Mouse (Mus musculus): ENCODE measurements around the gene Rtn4r.

Gene Rtn4r

GRCm38 (mm10) chr16:18124626-18125025 is 2.8 kb upstream of the Rtn4r start:
- DNase-seq (ENCODE audit: low spot score): no peak

- DNase-seq (ENCODE audit: low spot score): no peak
Observed at GRCm38 (mm10) chr16:18125131-18125530, 2.3 kb upstream of the Rtn4r start.

DNA sequence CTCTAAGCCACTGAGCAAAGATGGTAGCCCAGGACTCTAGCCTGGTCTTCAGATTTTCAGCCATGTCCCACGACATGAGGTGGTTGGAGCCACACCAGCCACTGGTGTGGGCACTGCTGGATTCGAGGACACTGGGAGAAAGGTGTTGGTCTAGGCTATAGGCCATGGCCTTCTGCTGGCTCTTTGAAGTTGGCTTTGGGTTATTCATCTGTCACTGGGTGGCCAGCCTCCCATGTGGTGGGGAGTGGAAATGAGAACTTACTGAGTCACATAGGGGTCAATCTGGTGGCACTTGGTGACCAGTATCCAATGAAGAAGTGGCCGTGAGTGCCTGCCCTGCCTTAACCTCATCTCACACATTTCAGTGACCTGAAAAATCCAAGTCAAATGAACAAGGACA is 1.2 kb upstream of the Rtn4r start:
- DNase-seq (ENCODE audit: low spot score): no peak

- DNase-seq (ENCODE audit: low spot score): no peak
Observed at GRCm38 (mm10) chr16:18127871-18128563, 575 bp downstream of the Rtn4r start.

DNA sequence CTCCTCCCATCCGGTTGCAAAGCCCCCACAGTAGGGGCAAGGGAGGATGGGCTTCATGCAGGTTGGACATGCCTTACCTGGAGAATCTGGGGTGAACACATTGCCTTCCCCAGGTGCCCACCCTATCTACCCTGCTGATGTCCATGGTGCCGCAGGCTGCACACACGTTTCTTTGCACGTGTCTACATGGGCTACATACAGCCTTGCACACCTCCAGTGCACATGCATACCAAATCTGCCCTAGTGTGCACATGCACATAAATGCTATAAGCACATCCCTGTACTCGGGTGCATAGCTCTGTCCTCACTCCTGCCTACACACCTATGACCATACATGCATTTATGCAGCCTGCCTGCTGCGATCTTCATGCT is 1.1 kb downstream of the Rtn4r start:
- DNase-seq (ENCODE audit: low spot score): no peak

DNA sequence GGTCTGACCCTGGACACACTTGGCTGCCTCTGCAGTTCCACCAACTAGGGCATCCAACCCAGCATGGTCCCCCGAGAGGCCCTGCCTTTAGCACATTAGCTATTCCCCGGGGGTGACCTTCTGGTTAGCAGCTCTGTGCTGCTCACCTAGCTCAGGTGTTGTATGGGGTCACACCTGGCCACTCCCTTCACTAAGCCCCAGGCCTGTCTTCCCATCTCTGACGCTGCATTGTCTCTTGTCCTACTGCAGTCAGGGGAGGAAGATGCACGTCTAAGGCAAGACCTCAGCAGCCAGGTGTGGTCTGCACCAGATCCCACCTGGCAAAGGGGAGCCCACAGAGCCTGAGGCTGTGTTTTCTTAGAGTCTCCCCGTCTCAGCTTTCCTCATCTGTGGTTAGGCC is 2.0 kb downstream of the Rtn4r start:
- DNase-seq (ENCODE audit: low spot score): no peak

DNA sequence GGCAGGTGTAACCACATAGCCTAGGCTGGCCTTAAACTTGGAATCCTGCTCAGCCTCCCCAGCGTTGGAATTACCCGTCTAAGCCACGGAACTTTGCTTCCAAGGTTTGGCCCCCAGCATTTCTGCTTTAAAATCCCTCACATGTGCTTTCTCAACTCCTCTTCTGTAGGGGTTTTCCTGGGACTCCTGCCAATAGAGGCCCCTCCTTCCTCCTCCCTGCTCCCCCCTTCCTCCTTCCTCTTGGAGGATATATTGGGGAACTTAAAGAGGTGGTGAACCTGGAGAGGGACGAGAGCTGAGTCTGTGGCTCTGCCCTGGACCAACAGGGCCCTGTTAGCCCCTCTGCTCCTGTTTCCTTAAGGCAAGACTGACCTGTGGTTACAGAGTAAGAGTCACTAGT is 2.8 kb downstream of the Rtn4r start:
- DNase-seq (ENCODE audit: low spot score): no peak

GRCm38 (mm10) chr16:18130705-18131104 is 3.3 kb downstream of the Rtn4r start:
- DNase-seq (ENCODE audit: low spot score): no peak

- no peak for DNase-seq (ENCODE audit: low spot score)
Observed at GRCm38 (mm10) chr16:18131245-18131939, 4.0 kb downstream of the Rtn4r start.

GRCm38 (mm10) chr16:18132026-18132425 is 4.6 kb downstream of the Rtn4r start:
- no peak for DNase-seq (ENCODE audit: low spot score)

DNA sequence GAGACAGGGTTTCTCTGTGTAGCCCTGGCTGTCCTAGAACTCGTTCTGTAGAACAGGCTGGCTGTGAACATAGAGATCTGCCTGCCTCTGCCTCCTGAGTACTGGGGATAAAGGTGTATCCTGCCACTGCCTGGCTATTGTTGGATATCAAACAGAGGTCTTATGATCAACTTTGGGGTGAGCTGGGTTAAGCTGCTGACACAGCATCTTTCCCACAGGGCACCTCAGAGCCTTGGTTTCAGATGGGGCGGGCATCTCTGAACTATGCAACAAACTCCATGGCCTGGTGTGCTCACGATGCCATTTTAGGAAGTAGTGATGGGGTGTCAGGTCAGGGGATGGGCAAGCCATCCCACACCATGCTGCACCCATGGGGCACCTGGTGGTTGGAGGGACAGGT is 5.1 kb downstream of the Rtn4r start:
- no peak for DNase-seq (ENCODE audit: low spot score)

DNA sequence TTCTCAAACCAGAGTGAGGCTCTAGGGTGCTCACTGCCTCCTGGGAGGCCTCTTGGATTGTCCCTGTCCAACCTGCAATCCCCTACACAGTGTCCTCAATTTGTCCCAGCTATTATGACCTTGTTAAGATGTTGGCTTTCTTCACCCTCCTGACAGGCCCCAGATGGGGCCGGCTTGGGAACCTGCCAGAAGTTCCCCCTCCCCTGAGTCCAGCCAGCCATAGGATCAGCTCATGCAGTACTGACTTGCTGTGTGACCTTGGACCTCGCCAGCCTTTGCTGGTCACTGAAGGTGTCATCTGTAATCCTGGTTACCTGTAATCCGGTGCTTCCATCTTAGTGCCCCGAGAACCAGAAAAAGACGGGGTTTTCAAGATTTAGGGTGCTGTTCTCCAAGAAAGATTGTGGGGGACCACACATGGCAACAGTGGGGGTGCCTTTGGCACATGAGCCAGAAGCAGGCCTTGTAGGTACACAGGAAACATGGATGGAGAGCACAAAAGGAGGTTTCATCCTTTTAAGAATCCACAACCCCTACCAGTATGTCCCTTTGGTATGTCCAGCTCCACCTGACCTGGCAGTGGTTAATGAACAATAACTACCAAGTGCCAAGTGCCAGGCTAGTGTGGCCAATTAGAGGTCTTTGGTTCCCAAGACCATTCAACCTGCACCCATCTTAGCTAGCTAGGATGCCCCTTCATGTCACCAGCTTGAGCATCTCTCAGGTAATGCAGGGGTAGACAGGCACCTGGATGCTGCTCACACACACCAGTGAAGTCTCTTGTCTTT is 5.9 kb downstream of the Rtn4r start:
- no peak for DNase-seq (ENCODE audit: low spot score)

- DNase-seq (ENCODE audit: low spot score): no peak
Observed at GRCm38 (mm10) chr16:18135196-18135595, 7.8 kb downstream of the Rtn4r start.

DNA sequence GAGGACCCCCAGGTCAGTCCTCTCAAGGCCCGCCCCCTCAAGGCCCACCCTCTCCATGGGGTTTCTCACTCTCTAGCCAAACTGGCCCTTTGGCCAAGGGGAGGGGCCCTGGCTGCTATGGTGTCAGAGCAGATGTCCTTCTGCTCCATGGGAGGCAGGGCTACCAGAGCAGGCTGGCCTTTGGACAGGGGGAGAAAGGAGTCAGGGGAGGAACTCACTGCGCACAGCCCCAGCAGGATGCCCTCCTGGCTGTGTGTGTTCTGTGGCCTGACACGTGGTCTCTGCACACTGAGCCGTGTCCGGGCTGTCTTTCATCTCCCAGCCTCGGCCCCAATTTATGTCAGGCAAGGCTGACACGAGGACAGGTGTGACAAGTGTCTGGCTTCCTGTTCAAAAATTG is 8.6 kb downstream of the Rtn4r start:
- DNase-seq (ENCODE audit: low spot score): no peak

DNA sequence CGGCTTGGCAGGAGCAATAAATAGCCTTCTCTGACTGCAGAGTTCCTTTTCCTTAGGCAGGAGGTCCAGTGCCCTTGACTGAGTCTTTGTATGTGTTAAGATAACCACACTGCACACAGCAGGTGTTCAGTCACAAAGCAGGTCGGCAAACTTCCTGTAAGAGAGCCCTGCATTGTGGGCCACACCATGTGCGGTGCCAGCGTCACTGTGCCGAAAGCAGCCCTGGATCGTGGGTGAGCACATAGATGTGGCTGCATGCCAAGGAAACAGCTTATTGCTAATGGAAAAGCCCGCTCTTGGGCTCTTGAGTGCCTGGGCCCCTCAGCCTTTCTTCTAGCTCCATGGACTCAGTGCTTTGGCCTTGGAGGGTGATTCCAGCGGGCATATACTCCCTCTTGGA is 16.8 kb downstream of the Rtn4r start:
- no peak for DNase-seq (ENCODE audit: low spot score)

- DNase-seq (ENCODE audit: low spot score): no peak
Observed at GRCm38 (mm10) chr16:18145341-18145867, 18.0 kb downstream of the Rtn4r start.

DNA sequence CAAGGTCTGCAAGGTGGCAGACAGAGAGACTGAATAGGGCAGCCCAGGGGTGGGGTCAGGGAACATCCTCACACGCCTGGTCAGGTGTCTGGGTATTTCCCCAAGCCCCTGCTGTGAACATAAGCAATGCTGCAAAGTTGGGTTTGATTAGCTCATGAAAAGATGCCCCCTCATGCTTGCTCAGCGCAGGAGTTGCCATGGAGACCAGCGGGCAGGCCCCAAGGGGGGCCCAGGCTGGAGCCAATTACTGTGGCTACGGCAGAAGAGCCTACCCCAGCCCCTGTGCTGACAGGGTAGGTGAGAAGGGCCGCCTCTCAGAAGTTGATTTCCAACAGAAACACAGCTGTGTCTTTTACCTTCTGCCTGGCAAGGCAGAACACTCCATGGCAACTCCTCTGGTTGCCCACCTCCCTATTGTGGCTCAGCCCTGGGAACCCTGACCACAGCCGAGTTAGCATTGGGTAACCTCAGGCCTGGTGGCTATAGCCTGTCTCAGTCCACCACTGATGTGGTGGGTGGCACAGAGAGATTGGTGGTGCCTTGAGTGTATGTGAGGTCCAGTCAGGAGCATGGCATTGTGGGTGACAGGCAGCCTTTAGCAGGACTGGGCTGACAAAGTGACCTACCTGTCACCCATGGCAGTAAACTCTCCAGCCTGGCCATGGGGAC is 20.9 kb downstream of the Rtn4r start:
- no peak for DNase-seq (ENCODE audit: low spot score)

- DNase-seq (ENCODE audit: low spot score): no peak
Observed at GRCm38 (mm10) chr16:18149205-18149604, 21.8 kb downstream of the Rtn4r start.

- DNase-seq (ENCODE audit: low spot score): no peak
Observed at GRCm38 (mm10) chr16:18152189-18152588, 24.7 kb downstream of the Rtn4r start.

GRCm38 (mm10) chr16:18152769-18153445 is 25.5 kb downstream of the Rtn4r start:
- DNase-seq (ENCODE audit: low spot score): no peak

GRCm38 (mm10) chr16:18154521-18155171 is 27.2 kb downstream of the Rtn4r start:
- DNase-seq (ENCODE audit: low spot score): no peak

All from c-Kit-positive CD71-positive TER-119-positive erythroid progenitor cells, embryonic 14.5 days (primary cell).